Mouse (Mus musculus): Measurements from ENCODE around the gene Spc24.
A peak's percentile ranks its signal among the peaks of the same experiment; 100 is the strongest.
"Not testable (repeated sequence)": the region's sequence is repeated elsewhere in the genome, so short reads cannot be mapped to it uniquely, and the experiment has no call there.

Spc24 gene

GRCm38 (mm10) chr9:21760155-21761088, at the start of gene Spc24:
Spc24 (minus strand) TSS chr9:21760303.
- peak; percentile 92 to 95 for DNase-seq (ENCODE audit: low spot score in 2 of 2)

GRCm38 (mm10) chr9:21808561-21808960, 48.5 kb upstream of the Spc24 start:
- DNase-seq (ENCODE audit: low spot score in 2 of 2) = no peak

GRCm38 (mm10) chr9:21806976-21807375, 46.9 kb upstream of the Spc24 start:
- no peak for DNase-seq (ENCODE audit: low spot score in 2 of 2)

GRCm38 (mm10) chr9:21806363-21806762, 46.3 kb upstream of the Spc24 start:
- no peak for DNase-seq (ENCODE audit: low spot score in 2 of 2)

- peak; percentile 64 to 69 for DNase-seq (ENCODE audit: low spot score in 2 of 2)
Measured at GRCm38 (mm10) chr9:21803986-21804644, 44.0 kb upstream of the Spc24 start.

- DNase-seq (ENCODE audit: low spot score in 2 of 2) = no peak
Measured at GRCm38 (mm10) chr9:21801591-21801990, 41.5 kb upstream of the Spc24 start.

- no peak for DNase-seq (ENCODE audit: low spot score in 2 of 2)
Measured at GRCm38 (mm10) chr9:21801121-21801520, 41.0 kb upstream of the Spc24 start.

GRCm38 (mm10) chr9:21799010-21799350, 38.9 kb upstream of the Spc24 start:
- no peak for DNase-seq (ENCODE audit: low spot score in 2 of 2)

GRCm38 (mm10) chr9:21798345-21799009, 38.4 kb upstream of the Spc24 start, which contains the start of gene Kank2:
Kank2 (minus strand) TSS chr9:21798744.
- peak; percentile 43 to 61 for DNase-seq (ENCODE audit: low spot score in 2 of 2)

GRCm38 (mm10) chr9:21797921-21798344, 37.8 kb upstream of the Spc24 start:
- DNase-seq (ENCODE audit: low spot score in 2 of 2) = no peak

GRCm38 (mm10) chr9:21796919-21797318, 36.8 kb upstream of the Spc24 start:
- no peak for DNase-seq (ENCODE audit: low spot score in 2 of 2)

- DNase-seq (ENCODE audit: low spot score in 2 of 2) = no peak
Measured at GRCm38 (mm10) chr9:21796259-21796658, 36.2 kb upstream of the Spc24 start.

GRCm38 (mm10) chr9:21795579-21795978, 35.5 kb upstream of the Spc24 start:
- DNase-seq (ENCODE audit: low spot score in 2 of 2) = no peak

GRCm38 (mm10) chr9:21794925-21795324, 34.8 kb upstream of the Spc24 start:
- DNase-seq (ENCODE audit: low spot score in 2 of 2) = no peak

- DNase-seq (ENCODE audit: low spot score in 2 of 2) = no peak
Measured at GRCm38 (mm10) chr9:21794344-21794834, 34.3 kb upstream of the Spc24 start.

GRCm38 (mm10) chr9:21793507-21793906, 33.4 kb upstream of the Spc24 start:
- DNase-seq (ENCODE audit: low spot score in 2 of 2) = not testable (repeated sequence)

- DNase-seq (ENCODE audit: low spot score in 2 of 2) = peak; percentile 48 to 63
Measured at GRCm38 (mm10) chr9:21792644-21793043, 32.5 kb upstream of the Spc24 start.

- no peak for DNase-seq (ENCODE audit: low spot score in 2 of 2)
Measured at GRCm38 (mm10) chr9:21791861-21792260, 31.8 kb upstream of the Spc24 start.

- no peak for DNase-seq (ENCODE audit: low spot score in 2 of 2)
Measured at GRCm38 (mm10) chr9:21788234-21788633, 28.1 kb upstream of the Spc24 start.

- DNase-seq (ENCODE audit: low spot score in 2 of 2) = no peak
Measured at GRCm38 (mm10) chr9:21787654-21788053, 27.6 kb upstream of the Spc24 start.

GRCm38 (mm10) chr9:21786906-21787305, 26.8 kb upstream of the Spc24 start:
- peak in 1 of 2 experiments; percentile 38 for DNase-seq (ENCODE audit: low spot score in 2 of 2)

GRCm38 (mm10) chr9:21786309-21786708, 26.2 kb upstream of the Spc24 start:
- DNase-seq (ENCODE audit: low spot score in 2 of 2) = not testable (repeated sequence)

Data from frontal cortex, postnatal 14 days (tissue).